Mouse (Mus musculus) CD4-positive naive resting alpha-beta T cell, adult 57 days (primary cell): ENCODE results near the gene Olfr138. TPM values are rescaled to one million over a fixed set of nuclear protein-coding genes. Genes with fewer than 3 reads are reported as not detected.

Experiments
- total RNA-seq: library from RNA; stranded (reverse); gene quantifications from one replicate; pipeline ENCODE4 v1.2.4, GENCODE M21; 2023

Gene Olfr138
- not detected for total RNA-seq

GRCm38 (mm10) chr17:38260735-38261134 lies at the start of gene Olfr138:
Gene Olfr138, plus strand, starts transcription at chr17:38261035.

GRCm38 (mm10) chr17:38307470-38307869 lies 46.6 kb downstream of the Olfr138 start, which contains the start of gene Olfr137:
Gene Olfr137, minus strand, starts transcription at chr17:38307570.

Other genes starting within 250 kb of the Olfr138 start
- not detected for gene Olfr129, start 201.0 kb upstream of the Olfr138 start, total RNA-seq
- gene Olfr130, start 197.1 kb upstream of the Olfr138 start, total RNA-seq, result not detected
- not detected for gene Olfr131, start 172.3 kb upstream of the Olfr138 start, total RNA-seq
- not detected for gene Olfr132, start 126.5 kb upstream of the Olfr138 start, total RNA-seq
- gene Olfr133, start 115.8 kb upstream of the Olfr138 start, total RNA-seq, result not detected
- not detected for gene Olfr134, start 89.6 kb upstream of the Olfr138 start, total RNA-seq
- gene Olfr135, start 56.7 kb upstream of the Olfr138 start, total RNA-seq, result not detected
- gene Olfr137, start 46.5 kb downstream of the Olfr138 start, total RNA-seq, result not detected
- not detected for gene Olfr136, start 68.8 kb downstream of the Olfr138 start, total RNA-seq
- not detected for gene Esp36, start 159.2 kb downstream of the Olfr138 start, total RNA-seq